Mouse (Mus musculus) neural tube, embryonic 14.5 days (tissue): Measurements from ENCODE around the gene Hic1. TPM values are rescaled to one million over a fixed set of nuclear protein-coding genes. Genes with fewer than 3 reads are reported as not detected.

Experiments used
- ATAC-seq: fragments of 200-750 bp; cut with Nextera tagmentation; 2 replicates; pipeline ENCODE4 v1.8.0; 2017; ENCODE audit warnings: low read depth, mild to moderate bottlenecking, moderate TSS enrichment, moderate library complexity
- H3K27ac ChIP-seq: fragments of 300-500 bp; sonication (generic); 2 replicates; pipeline ENCODE4 v1.5.1; 2014; ENCODE audit warnings: low read depth, mild to moderate bottlenecking, control low read depth, low read length, moderate library complexity, mixed read lengths
- H3K27me3 ChIP-seq: fragments of 300-500 bp; sonication (generic); 2 replicates; pipeline ENCODE4 v1.6.1; 2014; ENCODE audit warnings: low read length; ENCODE audit not compliant: control insufficient read depth, insufficient read depth
- H3K36me3 ChIP-seq: fragments of 300-500 bp; sonication (generic); 2 replicates; pipeline ENCODE4 v1.6.1; 2014; ENCODE audit warnings: low read length, mixed read lengths; ENCODE audit not compliant: control insufficient read depth, insufficient read depth
- H3K4me1 ChIP-seq: fragments of 300-500 bp; sonication (generic); 2 replicates; pipeline ENCODE4 v1.6.1; 2014; ENCODE audit warnings: low read length; ENCODE audit not compliant: control insufficient read depth, insufficient read depth
- H3K4me2 ChIP-seq: fragments of 300-500 bp; sonication (generic); 2 replicates; pipeline ENCODE4 v1.6.1; 2014; ENCODE audit warnings: mild to moderate bottlenecking, low read depth, low read length, control low read depth
- H3K4me3 ChIP-seq: fragments of 300-500 bp; sonication (generic); 2 replicates; pipeline ENCODE4 v1.5.1; 2014; ENCODE audit warnings: low read depth, low read length, control low read depth, mixed read lengths
- H3K9ac ChIP-seq: fragments of 300-500 bp; sonication (generic); replicated peaks from 2 replicates; pipeline ENCODE4 v1.6.1; 2014; ENCODE audit warnings: low read depth, mild to moderate bottlenecking, control low read depth, low read length, mixed read lengths
- H3K9me3 ChIP-seq: fragments of 300-500 bp; sonication (generic); 2 replicates; pipeline ENCODE4 v1.6.1; 2016; ENCODE audit warnings: low read length; ENCODE audit not compliant: control insufficient read depth
- WGBS: fragments of 180-500 bp; shearing (Covaris S2); extraction: QIAGEN DNeasy Blood & Tissue Kit; methylation state at CpG from one replicate; pipeline ENCODE4 v1.1.7; 2014; 5-methylcytosine and 5-hydroxymethylcytosine counted together
- polyA plus RNA-seq: library from polyadenylated mRNA; unstranded; fragments of >200 nt; fragmentation: Nextera tagmentation; extraction: Ambion mirVana; gene quantifications from 2 replicates; pipeline ENCODE4 v1.2.1, GENCODE M21; 2014

The Hic1 gene
- polyA plus RNA-seq, 1 experiment from 2014 or later = 0.33 TPM

DNA sequence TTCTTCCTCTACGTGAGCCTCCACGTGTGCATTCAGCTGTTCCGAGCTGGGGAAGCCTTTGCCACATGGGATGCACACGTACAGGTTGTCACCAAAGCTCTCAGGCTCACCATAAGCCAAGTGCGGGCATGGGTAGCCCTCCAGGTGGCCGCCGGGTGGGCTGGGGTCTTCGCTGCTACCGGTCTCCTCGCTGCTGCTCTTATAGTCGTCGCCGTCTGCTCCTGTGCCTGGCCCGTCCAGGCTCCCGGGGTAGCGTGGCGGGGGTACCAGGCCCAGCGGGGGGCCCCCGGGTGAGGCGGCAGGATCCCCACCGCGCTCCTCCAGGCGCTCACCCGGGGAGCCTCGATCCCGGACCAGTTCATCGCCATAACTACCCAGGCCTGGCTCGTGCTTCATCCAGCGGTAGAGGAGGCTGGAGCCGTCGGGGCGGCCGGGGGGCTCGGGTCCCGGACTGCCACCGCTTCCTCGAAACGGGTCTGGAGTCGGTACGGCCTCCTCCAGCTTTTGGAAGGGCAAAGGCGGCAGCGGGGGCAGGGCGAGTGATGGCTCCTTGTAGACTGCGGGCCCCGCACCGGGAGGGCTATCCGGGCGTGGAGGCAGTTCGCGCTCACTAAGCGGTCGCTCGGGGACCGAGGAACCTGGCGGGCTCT lies 3.0 kb downstream of the Hic1 start:
- Histone ChIP-seq H3K4me1 (peaks cover 29% of the 10 kb centered on the region), H3K4me2 (peak overlapping the region; percentile 38), H3K9ac (peak overlapping the region; percentile 25; the same call in 1 of the 2 replicates), H3K36me3 (0 out of 2 replicates have a peak, but pooled peaks cover 14% of the 10 kb centered on the region), H3K27ac (no peak overlapping the region), H3K27me3 (peaks cover 51% of the 10 kb centered on the region), H3K9me3 (no peaks in the 10 kb centered on the region), H3K4me3 (peak overlapping the region; percentile 45)
- WGBS = 6% methylated on average over 55 of the region's 55 CpGs
- no peak for ATAC-seq

- Histone ChIP-seq H3K27ac (no peak overlapping the region), H3K4me2 (peak overlapping the region; percentile 38), H3K36me3 (0 out of 2 replicates have a peak, but pooled peaks cover 15% of the 10 kb centered on the region), H3K9me3 (no peaks in the 10 kb centered on the region), H3K4me1 (peaks cover 25% of the 10 kb centered on the region), H3K27me3 (peaks cover 51% of the 10 kb centered on the region), H3K4me3 (peak overlapping the region; percentile 24), H3K9ac (0 out of 2 replicates have a peak overlapping the region, but pooled peaks have one; percentile 17)
- no peak for ATAC-seq
- 3% methylated on average over 52 of the region's 54 CpGs for WGBS
Measured at GRCm38 (mm10) chr11:75165441-75166192, 3.7 kb downstream of the Hic1 start.

GRCm38 (mm10) chr11:75164750-75165149 lies 4.6 kb downstream of the Hic1 start:
- Histone ChIP-seq H3K36me3 (peaks cover 20% of the 10 kb centered on the region; the same call in 1 of the 2 replicates), H3K9ac (no peak overlapping the region), H3K4me1 (peaks cover 23% of the 10 kb centered on the region)

GRCm38 (mm10) chr11:75164051-75164450 lies 5.3 kb downstream of the Hic1 start:
- Histone ChIP-seq H3K27ac (no peak overlapping the region), H3K4me3 (no peak overlapping the region), H3K27me3 (peaks cover 51% of the 10 kb centered on the region), H3K9me3 (no peaks in the 10 kb centered on the region), H3K9ac (no peak overlapping the region), H3K4me2 (no peak overlapping the region), H3K4me1 (peaks cover 19% of the 10 kb centered on the region), H3K36me3 (peaks cover 20% of the 10 kb centered on the region; the same call in 1 of the 2 replicates)
- 80% methylated on average over 2 of the region's 2 CpGs for WGBS
- ATAC-seq = no peak

More at GRCm38 (mm10) chr11:75164750-75165149, 4.6 kb downstream of the Hic1 start:
- Histone ChIP-seq H3K4me3 (peak overlapping the region; percentile 24), H3K27me3 (peaks cover 51% of the 10 kb centered on the region), H3K27ac (no peak overlapping the region), H3K4me2 (peak overlapping the region; percentile 38; the same call in 1 of the 2 replicates), H3K9me3 (no peaks in the 10 kb centered on the region)
- 15% methylated on average over 15 of the region's 15 CpGs for WGBS
- ATAC-seq = no peak

GRCm38 (mm10) chr11:75163379-75163778 lies 5.9 kb downstream of the Hic1 start:
- Histone ChIP-seq H3K27ac (no peak overlapping the region), H3K9me3 (no peaks in the 10 kb centered on the region), H3K36me3 (peaks cover 20% of the 10 kb centered on the region; the same call in 1 of the 2 replicates), H3K9ac (no peak overlapping the region), H3K27me3 (peaks cover 45% of the 10 kb centered on the region), H3K4me2 (no peak overlapping the region), H3K4me1 (peaks cover 13% of the 10 kb centered on the region), H3K4me3 (no peak overlapping the region)
- 81% methylated on average over 6 of the region's 6 CpGs for WGBS
- ATAC-seq = no peak

DNA sequence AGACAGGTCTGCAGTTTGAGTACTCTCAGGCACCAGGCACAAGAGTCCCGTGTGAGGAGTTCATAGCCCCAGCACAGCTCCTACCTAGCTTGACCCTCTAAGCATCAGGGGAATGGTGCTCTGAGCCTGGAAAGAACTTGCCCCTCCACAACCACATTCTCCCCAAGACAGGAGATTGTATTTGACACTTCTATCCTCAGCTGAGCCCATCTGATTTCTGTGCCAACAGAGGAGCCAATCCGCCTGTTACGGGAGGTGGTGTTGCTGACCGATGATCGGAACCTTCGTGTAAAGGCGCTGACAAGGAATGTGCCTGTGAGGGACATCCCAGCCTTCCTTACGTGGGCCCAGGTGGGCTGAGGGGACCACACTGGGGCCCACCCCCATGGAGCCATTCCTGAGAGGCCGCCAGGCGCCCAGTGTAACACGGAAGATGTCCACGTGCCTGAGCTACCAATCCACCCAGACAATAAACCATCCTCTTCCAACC lies 6.7 kb downstream of the Hic1 start:
- Histone ChIP-seq H3K4me3 (no peak overlapping the region), H3K27me3 (peaks cover 38% of the 10 kb centered on the region), H3K4me2 (no peak overlapping the region), H3K9ac (no peak overlapping the region), H3K9me3 (no peaks in the 10 kb centered on the region), H3K4me1 (peaks cover 8% of the 10 kb centered on the region; the same call in 1 of the 2 replicates), H3K27ac (no peak overlapping the region), H3K36me3 (peaks cover 20% of the 10 kb centered on the region; the same call in 1 of the 2 replicates)
- ATAC-seq = no peak
- 92% methylated on average over 12 of the region's 12 CpGs for WGBS

DNA sequence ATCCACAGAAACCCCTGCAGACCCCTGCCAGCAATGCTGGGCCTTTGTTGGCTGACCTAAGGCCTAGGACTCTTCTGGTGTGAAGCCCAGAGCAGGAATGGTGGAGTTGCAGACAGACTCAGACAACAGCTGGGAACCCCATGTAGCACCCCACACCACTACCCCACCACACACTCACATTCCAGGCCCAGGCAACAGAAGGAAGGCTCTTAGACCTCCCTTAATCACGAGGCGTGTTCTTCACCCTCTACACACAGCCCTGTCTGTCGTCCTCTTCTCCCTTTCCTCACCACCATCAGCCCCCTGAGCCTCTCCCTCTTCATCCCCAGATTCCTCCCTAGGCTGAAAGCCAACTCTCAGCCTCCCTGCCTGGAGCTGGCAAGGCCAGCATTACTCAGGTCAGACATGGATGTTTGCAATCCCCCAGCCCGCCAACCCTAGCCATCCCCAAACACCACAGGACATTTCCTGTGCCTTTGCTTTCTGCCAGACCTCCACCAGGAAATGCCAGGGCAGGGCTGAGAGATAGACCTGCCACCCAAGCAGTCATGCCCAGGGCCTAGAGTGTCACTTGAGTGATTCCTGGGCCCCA lies 7.8 kb downstream of the Hic1 start:
- WGBS = 73% methylated on average over 4 of the region's 4 CpGs
- Histone ChIP-seq H3K4me1 (peaks cover 8% of the 10 kb centered on the region), H3K4me2 (no peak overlapping the region), H3K27ac (no peak overlapping the region), H3K4me3 (no peak overlapping the region), H3K36me3 (peaks cover 20% of the 10 kb centered on the region; the same call in 1 of the 2 replicates), H3K9me3 (no peaks in the 10 kb centered on the region), H3K9ac (no peak overlapping the region), H3K27me3 (peaks cover 30% of the 10 kb centered on the region)
- no peak for ATAC-seq

DNA sequence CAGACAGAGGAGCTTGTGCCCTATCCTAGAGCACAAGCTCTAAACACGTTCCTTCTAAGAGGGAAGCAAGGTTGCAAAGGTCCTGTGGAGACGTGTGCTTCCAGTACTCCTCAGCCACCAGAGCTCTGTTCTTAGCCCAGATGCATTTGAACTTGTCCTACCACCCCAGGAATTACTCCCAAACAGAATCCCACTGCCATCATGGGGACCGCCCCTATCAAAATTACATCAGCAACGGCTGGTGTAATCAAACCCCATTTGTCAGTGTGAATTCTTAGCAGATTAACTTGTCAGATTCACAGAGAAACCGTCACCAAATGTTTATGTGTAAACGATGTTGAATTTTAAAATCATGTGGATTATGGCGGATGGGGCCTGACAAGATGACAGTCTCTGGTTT lies 8.4 kb downstream of the Hic1 start:
- Histone ChIP-seq H3K4me2 (no peak overlapping the region), H3K4me3 (no peak overlapping the region), H3K27ac (no peak overlapping the region), H3K9ac (no peak overlapping the region), H3K27me3 (peaks cover 27% of the 10 kb centered on the region), H3K9me3 (no peaks in the 10 kb centered on the region), H3K36me3 (peaks cover 20% of the 10 kb centered on the region; the same call in 1 of the 2 replicates), H3K4me1 (peaks cover 6% of the 10 kb centered on the region)
- WGBS = 87% methylated on average over 7 of the region's 7 CpGs
- ATAC-seq = no peak
